Mouse (Mus musculus) right cerebral cortex, postnatal 4 days (tissue): ENCODE results near the gene Stk39.

ENCODE experiments used
- DNase-seq: peaks from one replicate; pipeline ENCODE4 v3.0.0-alpha.2; 2022

Gene Stk39

DNA sequence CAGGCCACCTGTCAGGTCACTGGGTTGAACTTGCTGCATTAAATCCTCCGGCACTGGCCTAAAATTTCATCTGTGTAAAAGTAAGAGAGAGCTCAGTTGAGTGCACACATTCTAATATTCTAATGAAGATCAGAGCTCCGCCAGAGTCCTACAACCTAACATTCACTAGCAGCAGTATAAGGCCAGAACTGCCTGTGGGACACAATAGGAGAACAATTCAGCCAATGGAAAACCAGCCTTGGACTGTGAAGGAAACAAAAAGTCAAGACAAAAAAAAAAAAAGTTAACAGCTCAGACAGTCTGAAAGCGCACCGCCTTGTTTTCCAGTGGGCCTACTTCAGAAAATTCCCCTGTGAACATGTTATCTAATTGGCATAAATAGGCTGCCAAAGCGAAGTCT, 137.1 kb downstream of the Stk39 start:
- no peak for DNase-seq

DNA sequence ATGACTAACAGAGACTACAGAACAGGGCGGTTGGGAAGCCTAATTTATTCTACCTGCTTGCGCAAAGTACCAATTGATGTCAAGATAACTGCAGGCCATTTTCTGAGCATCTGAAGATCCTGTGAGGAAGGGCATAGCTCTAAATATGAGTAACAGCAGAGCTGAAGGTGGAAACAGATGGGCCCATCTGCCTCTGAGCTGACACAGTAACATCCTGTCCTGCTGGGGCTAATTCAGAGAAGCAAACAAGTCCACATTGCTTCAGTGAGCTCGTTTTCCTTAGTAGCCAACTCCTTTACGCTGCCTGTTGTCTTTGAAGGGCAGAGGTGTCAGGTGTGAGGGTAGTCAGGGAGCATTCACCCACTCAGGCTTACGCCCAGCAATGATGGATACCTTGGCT, 146.8 kb downstream of the Stk39 start:
- DNase-seq = no peak

DNA sequence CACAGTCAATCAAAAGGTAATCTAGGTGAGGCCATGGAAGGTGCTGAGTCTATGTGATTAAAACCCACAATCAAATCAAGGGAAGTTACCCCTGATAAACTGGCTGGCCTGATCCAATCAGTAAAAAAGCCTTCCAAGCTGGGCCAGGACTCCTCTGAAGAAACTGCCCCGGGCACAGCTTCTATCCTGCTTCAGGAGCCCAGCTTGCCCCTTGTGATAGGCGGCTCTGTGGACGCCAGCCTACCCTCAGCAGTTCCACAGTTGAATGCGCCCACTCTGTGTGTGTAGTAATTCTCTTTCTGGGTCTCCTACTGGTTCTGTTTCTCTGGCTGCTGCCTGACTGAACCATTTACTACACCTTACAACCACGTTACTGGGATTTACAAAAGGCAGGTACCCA, 150.8 kb downstream of the Stk39 start:
- DNase-seq = no peak

DNA sequence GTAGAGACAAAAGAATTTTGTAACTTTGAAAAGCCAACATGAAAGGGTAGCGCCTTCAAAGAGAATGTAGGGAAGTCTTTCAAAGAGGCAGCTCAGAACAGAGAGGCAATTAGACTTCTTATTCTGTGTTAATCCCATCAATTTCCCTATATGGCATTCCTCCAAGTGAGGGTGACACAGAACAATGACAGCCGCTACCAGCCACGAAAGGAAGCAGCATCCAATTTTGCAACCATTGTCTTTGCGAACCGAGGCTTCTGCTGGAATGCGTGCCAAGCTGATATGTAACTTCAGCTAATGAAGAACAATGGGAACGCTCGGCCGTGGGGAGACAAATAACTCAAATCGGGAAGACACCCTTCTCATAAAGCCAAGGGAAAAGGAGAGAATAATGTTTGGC, 151.4 kb downstream of the Stk39 start:
- DNase-seq = peak; percentile 18

DNA sequence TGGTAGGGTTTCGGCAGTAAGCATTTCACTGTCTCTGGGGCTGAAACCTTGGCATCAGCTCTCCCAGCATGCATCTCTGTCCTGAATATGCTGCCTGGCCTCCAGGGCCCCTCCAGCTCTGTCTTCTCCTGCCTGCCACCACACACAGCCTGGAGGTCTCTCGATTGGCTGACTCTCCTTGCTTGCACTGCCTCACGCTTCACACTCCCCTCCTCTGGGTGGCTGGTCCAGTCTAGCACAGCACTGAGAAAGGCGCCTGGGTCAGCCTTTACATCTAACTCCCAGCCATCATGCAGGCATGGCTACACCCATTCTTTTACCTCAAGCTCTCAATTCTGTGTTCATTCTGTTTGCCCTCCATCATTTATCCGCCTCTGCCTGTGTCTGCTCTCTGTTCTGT, 153.6 kb downstream of the Stk39 start:
- DNase-seq = no peak

DNA sequence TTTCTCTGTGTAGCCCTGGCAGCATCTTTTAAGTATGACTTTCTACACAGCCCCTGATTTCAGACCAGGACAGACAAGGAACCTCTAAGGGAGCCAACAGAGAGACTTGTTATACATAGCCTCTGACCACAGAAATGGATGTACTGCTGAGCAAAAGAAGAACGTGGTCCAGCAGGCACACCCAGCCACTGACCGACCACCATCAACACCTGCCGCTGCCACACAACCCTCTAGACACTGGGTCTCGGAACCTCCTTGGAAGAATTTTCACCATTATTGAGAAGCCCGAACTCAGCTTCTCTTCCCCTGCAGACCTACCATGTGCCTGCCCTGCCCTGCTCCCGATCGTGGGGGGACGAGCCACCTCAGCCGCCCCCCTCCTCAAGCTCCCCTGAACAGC, 154.2 kb downstream of the Stk39 start:
- no peak for DNase-seq

DNA sequence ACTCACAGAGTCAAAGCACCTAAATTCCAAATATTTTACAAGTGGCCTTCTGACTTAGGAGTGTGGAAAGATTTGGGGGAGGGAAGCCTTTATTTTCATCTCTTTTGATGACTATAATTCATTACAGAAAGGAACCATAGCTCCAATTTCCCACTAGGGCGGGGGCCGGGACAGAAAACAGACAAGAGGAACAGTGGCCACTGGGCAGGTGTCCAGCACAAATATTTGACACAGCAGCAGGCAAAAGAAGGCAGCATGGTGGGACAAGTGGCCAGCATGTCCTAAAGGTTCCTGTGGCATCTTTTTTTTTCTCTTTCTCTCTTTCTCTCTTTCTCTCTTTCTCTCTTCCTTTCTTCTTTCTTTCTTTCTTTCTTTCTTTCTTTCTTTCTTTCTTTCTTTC, 154.6 kb downstream of the Stk39 start:
- no peak for DNase-seq

DNA sequence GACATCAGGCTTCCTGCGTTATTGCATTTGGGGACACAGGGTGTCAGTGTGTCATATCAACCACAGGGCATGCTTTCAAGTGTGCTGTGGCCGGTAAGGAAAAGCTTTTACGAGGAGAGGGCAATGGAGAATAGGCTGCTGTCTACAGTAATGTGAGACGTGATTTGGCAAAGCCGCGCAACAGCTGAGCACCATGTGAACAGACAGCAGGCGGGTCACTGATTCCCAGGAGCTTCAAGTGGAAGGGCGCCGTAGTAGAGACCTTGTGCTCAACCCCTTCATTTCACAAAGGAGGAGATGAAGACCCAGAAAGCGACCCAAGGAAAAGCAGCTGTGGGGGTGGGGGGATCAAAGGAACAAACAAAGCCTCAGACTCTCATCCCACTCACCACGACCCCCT, 156.8 kb downstream of the Stk39 start:
- DNase-seq = no peak

DNA sequence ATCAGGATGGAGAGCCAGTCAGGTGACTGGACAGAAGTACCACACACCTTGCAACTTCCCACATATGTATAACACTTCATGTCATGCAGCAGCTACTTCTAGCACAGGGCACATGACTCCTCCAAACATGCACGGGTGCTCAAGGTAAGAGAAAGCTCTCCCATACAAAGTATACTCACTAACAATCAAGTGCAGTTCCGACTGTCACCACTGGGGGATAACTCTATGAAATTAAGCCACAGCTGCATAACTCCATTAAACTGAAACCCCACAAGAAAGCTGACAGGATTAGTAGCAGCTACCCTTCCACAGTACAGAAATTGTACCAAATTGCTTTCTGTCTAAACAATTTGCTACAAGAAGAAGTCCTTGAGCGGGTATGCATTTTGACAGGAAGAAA, 161.9 kb downstream of the Stk39 start:
- DNase-seq = peak; percentile 57

DNA sequence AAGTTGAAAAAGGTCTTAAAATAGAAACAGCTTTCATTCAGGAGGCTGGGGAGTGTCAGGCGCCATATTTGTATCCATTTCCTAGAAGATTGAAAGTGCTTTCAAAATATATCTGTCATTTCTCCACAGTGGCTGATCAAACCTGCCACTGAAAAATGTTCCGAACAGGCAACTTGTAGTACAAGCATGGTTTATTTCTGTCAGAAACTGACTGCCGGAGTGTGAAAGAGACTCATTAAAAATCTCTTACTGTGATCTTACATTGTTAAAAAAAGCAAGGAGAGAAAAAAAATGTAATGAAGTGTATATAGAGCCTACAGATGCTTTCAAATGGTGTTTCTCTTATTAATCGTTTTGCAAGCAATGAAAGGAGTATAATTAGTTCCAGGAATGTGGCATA, 165.5 kb downstream of the Stk39 start:
- no peak for DNase-seq

DNA sequence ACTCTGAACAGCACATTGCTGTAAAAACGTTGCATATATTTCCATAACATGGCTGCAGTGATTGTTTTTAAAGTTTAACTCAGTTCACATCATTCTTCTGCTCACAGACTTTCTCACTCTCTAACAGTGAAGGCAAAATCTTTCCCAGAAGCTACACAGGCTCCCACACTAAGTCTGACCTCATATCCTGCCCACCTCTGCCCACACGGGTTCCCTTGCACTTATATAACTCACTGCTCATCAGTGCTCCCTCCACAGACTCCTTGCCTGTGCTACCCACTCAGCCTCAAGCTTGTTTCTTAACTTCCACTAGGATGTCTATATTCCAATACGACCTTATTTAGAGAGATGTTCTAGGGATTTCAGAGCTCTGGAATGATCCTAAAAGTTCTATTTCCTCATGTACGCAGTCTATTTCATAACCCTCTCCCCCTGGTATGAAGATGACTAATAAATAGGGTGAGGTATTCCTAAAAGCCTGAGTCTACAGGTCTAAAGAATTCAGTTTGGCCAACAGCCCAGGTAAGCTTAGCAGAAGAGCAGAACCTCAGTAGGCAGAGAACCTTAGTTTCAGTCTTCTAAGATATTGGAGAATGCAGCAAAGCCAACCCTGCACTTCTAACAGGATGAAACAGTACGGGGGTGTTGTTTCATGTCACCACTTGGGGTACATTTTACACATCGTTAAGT, 167.2 kb downstream of the Stk39 start:
- no peak for DNase-seq

DNA sequence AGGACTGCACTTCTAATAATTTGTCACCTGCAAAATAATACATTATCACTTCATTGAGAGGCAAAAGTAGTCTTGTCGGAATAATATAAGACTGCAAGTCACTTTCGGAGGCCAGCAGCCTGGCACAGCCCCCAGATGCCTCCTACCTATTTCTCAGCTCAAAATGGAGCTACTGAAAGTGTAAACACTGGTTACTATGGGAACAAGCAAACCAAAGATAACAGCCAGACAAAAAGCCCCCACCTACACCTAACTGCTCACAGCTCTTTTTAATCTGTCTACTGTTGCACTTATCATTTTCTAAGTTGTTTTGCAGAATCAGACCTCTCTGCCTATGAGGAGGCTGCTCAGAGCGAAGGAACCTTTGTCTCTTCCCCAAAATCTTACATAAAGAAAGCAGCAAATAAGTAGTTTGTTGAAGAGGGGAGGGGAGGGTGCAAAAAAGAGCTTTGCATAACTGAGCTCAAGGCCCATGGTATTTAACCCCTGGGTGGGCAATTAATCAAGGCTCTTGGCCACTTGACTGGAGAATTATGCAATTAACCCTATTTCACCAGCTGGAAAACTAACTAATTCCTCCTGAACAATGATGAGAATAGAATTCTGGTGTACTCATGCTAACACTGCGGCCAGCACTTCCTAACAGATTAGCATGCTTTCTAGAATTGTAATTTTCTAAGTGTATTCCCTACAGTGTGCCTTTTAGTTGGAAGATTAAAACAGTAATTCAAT, 170.1 kb downstream of the Stk39 start:
- no peak for DNase-seq

DNA sequence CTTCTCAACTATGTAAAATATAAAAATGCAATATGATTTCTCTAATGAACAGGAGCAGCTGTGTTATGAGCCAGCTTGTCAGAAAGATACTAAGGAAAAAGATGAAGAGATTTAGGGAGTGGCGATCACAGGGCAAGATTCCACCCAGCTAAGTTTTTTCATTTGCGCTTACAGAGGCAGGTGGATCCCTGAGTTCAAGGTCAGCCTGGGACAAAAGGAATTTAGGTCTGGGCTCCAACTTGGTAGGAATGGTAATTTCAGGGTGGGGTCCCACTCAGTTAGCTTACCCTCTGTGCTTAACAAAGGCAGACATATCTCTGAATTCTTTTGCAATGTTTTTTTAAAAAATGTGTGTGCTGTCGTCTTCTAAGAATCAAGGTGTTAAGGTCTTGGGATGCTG, 173.7 kb downstream of the Stk39 start:
- DNase-seq = no peak

DNA sequence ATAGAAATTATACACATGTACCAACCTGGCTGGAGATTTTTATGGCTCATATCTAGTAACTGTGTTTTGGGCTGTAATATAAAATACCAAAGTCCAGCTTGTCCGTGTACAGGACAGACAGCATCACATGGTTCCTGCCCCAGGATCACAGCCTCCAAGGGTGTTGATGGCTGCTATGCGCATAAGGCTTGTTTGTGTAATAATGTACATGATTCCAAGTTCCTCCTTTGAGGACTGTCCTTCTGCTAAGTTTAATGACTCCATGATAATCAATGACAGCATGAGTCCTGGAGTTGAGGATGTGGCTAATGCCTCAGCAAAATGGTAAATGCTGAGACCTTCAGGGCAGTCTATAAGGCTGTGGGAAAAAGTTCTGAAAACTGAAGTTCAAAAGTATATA, 174.1 kb downstream of the Stk39 start:
- DNase-seq = no peak

DNA sequence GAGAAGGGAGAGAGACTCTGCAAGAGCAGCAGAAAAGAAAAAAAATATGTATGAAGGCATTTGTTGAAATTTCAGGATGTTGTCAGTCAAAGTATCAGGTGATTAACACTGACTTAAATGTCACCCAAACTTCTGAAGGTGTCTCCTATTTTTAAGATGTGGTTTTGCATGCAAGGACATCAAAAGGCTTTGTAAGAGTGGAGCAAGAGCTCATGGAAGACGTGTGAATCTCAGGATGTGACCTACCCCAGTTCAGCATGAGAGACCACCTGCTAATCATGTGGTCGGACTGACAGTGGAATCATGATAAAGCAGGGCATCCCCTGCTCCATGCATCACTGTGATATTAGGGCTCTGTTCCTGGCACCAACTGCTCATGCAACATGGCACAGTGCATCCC, 175.3 kb downstream of the Stk39 start:
- no peak for DNase-seq

DNA sequence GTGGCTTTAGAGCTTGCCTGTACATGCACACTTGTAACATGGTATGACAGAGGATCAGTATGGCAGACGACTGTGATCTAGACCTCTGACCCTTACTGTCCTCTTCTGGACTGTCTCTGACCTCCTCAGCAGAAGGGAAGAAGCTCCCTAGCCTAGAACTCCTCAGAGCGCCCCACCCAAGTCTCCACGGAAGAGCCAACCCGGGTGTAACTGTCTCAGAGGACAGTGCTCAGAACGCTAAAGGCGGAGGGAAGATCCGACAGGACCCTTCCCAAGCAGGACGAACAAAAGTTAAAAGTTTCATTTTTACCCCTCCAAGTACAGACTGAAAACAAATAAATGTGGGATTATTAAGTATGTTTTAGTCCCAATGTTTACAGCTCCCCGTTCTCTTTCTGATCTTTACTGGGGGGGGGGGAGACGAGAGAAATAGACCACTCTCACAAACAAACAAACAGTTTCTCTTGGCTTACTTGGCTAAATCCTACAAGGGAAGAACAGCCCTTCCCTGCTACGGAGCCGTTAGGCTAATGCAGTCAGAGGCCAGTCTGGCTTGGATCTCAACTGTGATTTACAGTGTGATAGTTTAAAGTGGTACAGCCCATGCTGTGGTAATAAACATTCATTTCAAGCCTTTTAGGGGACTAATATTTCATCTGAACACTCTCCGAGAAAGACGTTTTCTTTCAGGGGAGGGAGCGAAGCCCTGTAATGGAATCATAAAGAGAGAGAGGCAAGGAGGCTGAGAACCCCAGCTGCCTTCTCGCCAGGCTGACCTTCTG, 179.3 kb downstream of the Stk39 start:
- DNase-seq = no peak

DNA sequence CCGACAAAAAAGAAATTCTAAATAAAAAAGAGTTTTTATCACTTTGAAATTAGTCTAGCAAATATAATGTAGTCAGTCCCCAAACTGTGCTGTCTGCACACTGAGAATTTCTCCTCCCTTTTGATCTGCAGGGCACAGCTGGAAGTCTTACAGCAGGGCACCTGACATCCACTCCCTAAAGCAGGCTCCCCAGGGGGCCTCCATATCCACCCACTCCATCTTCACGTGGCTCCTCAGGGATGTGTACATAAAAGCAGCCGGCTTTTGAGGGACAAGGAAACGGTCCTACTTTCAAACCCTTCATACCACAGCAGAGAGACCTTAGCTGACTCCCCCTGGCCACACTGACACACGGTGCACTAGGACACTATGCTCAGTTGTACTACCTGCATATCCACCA, 180.2 kb downstream of the Stk39 start:
- no peak for DNase-seq

DNA sequence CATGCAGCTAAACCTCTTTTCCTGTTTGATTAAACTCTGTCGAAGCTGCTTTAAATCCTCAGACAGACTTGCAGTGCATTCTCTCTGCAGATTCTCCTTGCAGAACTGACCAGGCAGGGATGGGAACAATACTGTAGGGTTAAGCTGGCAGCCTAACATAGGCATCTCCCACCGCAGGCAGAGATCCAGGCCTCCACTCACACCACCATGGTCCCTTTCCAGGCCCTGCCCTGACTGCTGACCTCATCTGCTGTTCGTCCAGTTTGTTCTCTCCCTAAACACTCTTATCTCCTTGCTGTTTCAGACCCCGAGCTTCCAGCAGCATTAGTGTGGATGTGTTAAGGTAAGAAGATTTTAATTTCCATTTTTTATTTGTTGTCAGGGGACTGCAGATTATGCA, 182.1 kb downstream of the Stk39 start:
- DNase-seq = no peak

DNA sequence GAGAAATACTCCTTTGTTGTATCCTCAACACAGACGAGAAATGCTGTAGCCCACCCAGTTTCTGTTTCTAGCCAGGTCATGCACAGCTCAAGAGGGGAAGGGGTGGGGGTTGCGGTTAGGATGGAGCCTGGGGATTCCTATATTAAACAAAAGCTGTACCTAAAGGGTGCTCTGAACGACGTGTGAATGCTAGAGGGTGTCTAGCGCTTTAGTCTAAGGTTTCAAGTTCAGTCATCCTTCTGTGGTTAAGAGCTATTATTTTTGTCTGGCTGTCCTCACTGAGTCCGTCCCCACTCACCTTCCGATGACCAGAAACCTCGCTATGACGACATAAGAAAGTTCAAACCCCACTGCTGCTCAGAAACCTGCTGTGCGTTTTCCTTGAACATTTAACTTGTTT, 182.9 kb downstream of the Stk39 start:
- no peak for DNase-seq

DNA sequence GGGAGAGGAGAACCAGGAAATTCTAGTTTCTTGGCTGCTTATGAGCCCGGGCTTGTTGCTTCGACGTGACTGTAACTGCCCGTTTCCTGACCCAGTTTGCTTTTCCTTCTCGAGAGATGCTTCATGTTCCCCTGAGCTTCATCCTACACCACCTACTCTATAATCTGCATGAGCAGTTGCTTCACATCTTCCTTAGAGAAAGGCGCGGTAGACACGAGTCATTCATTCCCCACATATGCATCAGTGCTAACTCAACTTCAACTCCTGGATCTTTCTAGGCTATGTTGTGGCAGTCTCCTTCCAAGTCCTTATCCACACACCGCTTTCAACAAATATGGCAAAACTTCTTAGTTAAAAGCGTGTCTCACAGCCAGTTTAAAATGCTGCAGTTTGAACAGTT, 184.0 kb downstream of the Stk39 start:
- DNase-seq = no peak

DNA sequence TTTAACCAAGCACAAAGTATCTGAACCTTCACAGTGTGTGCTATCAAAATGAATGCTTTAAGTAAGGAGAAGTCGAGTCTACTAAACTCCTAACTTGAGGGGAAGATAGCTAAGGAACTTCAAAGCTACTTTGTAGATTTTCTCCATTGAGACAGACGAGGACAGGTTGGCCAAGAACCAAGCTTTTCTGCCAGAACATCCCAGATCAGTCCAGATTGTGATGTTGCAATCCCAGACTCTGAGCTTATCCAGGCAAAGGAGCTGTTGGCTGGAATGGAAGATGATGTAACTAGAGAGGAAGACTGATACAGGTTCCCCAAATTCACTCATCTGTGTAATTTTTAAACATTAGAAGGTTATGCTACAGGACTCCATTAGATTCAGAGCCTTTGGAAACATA, 187.7 kb downstream of the Stk39 start:
- no peak for DNase-seq

DNA sequence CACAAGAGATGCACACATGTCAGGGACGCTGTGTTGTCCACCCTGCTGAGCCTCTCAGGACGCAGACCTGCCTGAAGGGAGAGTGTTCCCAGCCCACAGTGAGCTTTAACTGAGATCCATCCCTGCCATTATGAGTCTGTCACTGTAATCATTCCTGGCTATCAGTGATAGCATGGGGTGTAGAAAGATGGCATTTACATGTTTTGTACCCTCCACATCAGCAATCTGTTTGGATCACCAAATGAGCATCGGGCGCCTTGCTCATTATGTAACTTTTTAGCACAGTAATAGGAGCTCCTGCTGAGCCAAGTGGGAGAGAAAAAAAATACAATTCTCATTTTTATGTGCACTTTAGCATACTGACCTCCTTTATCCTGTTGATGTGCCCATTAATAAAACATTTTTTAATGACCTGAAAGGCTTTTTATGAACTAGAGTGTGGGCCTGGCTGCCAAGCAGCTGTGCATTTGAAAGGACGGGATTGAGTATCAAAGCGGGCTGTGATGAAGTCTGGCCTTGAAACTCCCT, 189.0 kb downstream of the Stk39 start:
- no peak for DNase-seq

DNA sequence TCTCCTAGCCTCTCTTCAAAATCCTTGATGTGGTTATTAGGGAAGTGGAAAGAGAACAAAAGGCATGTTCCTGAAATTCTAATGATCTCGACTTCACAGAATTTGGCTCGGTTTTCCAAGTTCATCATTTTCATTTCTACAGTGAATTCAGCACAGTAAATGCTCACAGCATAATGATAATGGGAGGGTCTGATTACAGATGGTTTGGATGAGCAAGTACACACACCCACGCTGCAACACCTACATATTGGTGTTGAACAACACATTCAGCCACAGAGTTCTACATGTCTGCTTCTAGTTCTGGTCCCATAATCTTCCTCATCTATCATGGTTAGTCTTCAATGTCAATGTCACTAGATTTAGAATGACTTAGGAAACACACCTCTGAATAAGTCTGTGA, 190.5 kb downstream of the Stk39 start:
- no peak for DNase-seq

DNA sequence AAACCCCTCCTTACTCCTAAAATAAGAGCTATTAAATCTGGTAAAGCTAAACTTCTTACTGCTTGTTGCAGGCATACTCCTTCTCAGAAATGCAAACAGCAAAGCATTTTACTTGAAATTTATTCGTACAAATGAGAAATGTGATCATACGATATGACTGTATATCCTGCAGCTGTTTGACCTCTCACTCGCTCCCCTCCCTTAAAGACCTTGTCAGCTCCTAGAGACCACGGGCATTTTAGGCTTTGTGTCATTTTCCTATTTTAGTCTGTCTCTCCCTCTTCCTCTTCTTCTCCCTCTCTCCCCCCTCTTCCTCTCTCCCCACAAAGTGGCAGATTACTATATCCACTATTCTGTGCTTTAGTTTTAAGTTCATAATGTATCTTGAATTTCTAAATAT, 200.8 kb downstream of the Stk39 start:
- DNase-seq = no peak
